ENCODE assay signal across 8 mouse cellular contexts in the genomic region with DNA sequence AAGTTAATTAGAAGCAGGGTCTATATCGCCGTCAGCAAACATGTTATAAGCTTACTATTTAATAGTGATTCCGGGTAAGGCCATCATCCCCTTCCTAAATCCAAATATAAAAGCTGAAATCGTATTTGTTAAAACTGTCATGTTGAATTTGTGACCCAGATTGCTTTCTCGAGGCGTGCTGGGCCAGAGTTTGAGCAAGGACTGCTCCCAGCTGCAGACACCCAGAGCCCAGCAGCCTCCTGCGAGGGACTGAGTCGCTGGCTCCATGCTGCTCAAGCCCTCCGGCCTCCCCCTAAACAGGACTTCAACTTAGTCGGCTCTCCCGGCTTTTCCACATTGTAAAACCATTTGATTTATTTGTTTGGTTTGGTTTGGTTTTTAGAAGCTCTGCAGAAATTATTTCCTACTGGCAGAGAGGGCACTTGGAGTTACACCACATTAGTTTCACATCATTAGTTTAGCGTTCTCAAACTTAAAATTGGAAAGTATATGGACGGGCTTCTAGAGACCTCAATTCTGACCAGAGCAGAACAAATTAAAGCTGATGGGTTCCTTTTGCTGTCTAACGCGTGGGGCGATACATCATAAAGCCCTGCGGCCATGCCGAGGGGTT.
DNase-seq lines count a peak whose midpoint lies in the region; ATAC-seq lines count a peak whose summit lies in the region.
"Had no signal": no experiment of that assay in that cellular context is flagged by ENCODE, and none has a peak within 500 bp of the region (broad histone marks: within the 10 kb centered on the region; RNA-seq: fewer than 3 reads in every experiment).

No protein-coding gene starts in this region.

- intact Hi-C loops in heart, postnatal 14 days (cut with DNase I): loop anchor here (5.0 kb wide), 2 partner anchors 125 to 225 kb away; a partner anchor contains a TSS

- H3K27ac ChIP-seq in forebrain, embryonic 11.5 days (ENCODE audit: low read depth, low read length): no peak overlapping the region
- H3K27ac ChIP-seq in neural tube, embryonic 12.5 days: no peak overlapping the region
- H3K27ac ChIP-seq: liver, embryonic 14.5 days had no signal

- no peaks in the 10 kb centered on the region for H3K36me3 ChIP-seq in forebrain, embryonic 11.5 days (ENCODE audit: control insufficient read depth, insufficient read depth, low read length)
- H3K36me3 ChIP-seq in neural tube, embryonic 12.5 days: no peaks in the 10 kb centered on the region

- H3K4me1 ChIP-seq in forebrain, embryonic 11.5 days (replicated peaks; ENCODE audit: control insufficient read depth, insufficient read depth, low read length): peaks cover 2% of the 10 kb centered on the region; the same call in 1 of the 2 replicates
- peaks cover 15% of the 10 kb centered on the region for H3K4me1 ChIP-seq in neural tube, embryonic 12.5 days

- no peaks in the 10 kb centered on the region for H3K9me3 ChIP-seq in forebrain, embryonic 11.5 days (ENCODE audit: control insufficient read depth, low read length)
- no peaks in the 10 kb centered on the region for H3K9me3 ChIP-seq in neural tube, embryonic 12.5 days

- H3K4me3 ChIP-seq in forebrain, embryonic 11.5 days (ENCODE audit: low read depth, low read length): no peak overlapping the region
- no peak overlapping the region for H3K4me3 ChIP-seq in neural tube, embryonic 12.5 days

- no peak overlapping the region for H3K9ac ChIP-seq in forebrain, embryonic 11.5 days (ENCODE audit: low read length)
- H3K9ac ChIP-seq in neural tube, embryonic 12.5 days: no peak overlapping the region
- H3K9ac ChIP-seq: liver, embryonic 14.5 days had no signal

- H3K27me3 ChIP-seq in forebrain, embryonic 11.5 days (ENCODE audit: control insufficient read depth, insufficient read depth, low read length): peaks cover 11% of the 10 kb centered on the region
- peaks cover 31% of the 10 kb centered on the region for H3K27me3 ChIP-seq in neural tube, embryonic 12.5 days (replicated peaks)

- DNase-seq in embryo, embryonic 11 days: peak; percentile 74
- no peak for DNase-seq in forebrain, embryonic 11.5 days (ENCODE audit: low spot score)
- DNase-seq in kidney, postnatal 36 days: peak; percentile 4 to 5
- no peak for DNase-seq in gastrocnemius, adult 18-20 months (ENCODE audit: low spot score)
- no peak for DNase-seq in heart, postnatal 14 days
- DNase-seq in frontal cortex, postnatal 14 days (ENCODE audit: low spot score in 2 of 2): no peak

- WGBS in forebrain, embryonic 11.5 days: 16% methylated on average over 18 of the region's 18 CpGs
- WGBS in neural tube, embryonic 12.5 days: 9% methylated on average over 18 of the region's 18 CpGs

- ATAC-seq in forebrain, embryonic 11.5 days (replicated peaks; ENCODE audit: low FRiP score): no peak
- ATAC-seq in neural tube, embryonic 12.5 days (ENCODE audit: low FRiP score, low read depth): no peak

- peak overlapping the region; percentile 60; the same call in 1 of the 2 replicates for H3K4me2 ChIP-seq in forebrain, embryonic 11.5 days (ENCODE audit: low read depth, low read length, severe bottlenecking)
- peak overlapping the region; percentile 64 for H3K4me2 ChIP-seq in neural tube, embryonic 12.5 days (replicated peaks)

Comparison
In these comparisons a context has a peak if more than half of its experiments do, and no peak if none do; other contexts are left out.
1. DNase-seq: peak in embryo, embryonic 11 days (single experiment) and kidney, postnatal 36 days (2 of 2); none in forebrain, embryonic 11.5 days (single experiment), gastrocnemius, adult 18-20 months (single experiment), heart, postnatal 14 days (0 of 2) and frontal cortex, postnatal 14 days (0 of 2).